Mouse (Mus musculus) brown adipose tissue, adult 24 weeks (tissue): ENCODE results near the gene Rapgef5. TPM values are rescaled to one million over a fixed set of nuclear protein-coding genes. Genes with fewer than 3 reads are reported as not detected.

Experiments
- H3K27ac ChIP-seq: fragments of 200-500 bp; replicated peaks from 2 replicates; pipeline ENCODE4 v1.5.1; 2012; ENCODE audit warnings: low read depth, mild to moderate bottlenecking, low read length
- H3K4me1 ChIP-seq: fragments of 200-500 bp; 2 replicates; pipeline ENCODE4 v1.6.1; 2012; ENCODE audit warnings: low read length, mixed read lengths; ENCODE audit not compliant: control insufficient read depth, insufficient read depth, insufficient read length
- H3K4me3 ChIP-seq: fragments of 200-500 bp; 2 replicates; pipeline ENCODE4 v1.5.1; 2012; ENCODE audit warnings: low read depth, mild to moderate bottlenecking, low read length, moderate library complexity; ENCODE audit not compliant: insufficient read depth
- polyA plus RNA-seq: library from polyadenylated mRNA; stranded (reverse); fragments of >200 nt; gene quantifications from 2 replicates; pipeline ENCODE4 v1.2.4, GENCODE M21; 2012; ENCODE audit not compliant: missing spikeins, insufficient read depth, insufficient read length

Rapgef5 gene
- polyA plus RNA-seq, 1 experiment = 7.1 TPM

DNA sequence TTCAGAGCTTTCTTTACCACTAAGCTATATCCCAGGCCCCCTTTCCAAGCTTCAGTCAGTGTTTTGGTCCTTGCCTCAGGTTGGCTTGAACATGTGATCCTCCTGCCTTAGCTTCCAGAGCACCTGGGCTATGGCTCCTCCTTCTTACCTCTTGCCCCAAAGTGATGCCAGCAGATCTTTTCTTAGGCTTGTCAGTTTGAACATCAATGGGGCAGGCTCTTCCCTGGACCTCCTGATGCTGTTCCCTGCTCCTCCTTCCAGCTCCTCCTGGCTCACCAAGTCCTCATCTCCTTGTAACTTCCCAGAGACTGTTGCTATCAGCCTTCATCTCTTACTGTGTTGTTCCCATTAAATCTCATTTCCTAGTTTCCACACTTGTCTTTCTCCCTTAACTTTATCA, 169.1 kb downstream of the Rapgef5 start:
- Histone ChIP-seq H3K4me3 (no peak overlapping the region), H3K4me1 (peaks cover 15% of the 10 kb centered on the region), H3K27ac (no peak overlapping the region)

DNA sequence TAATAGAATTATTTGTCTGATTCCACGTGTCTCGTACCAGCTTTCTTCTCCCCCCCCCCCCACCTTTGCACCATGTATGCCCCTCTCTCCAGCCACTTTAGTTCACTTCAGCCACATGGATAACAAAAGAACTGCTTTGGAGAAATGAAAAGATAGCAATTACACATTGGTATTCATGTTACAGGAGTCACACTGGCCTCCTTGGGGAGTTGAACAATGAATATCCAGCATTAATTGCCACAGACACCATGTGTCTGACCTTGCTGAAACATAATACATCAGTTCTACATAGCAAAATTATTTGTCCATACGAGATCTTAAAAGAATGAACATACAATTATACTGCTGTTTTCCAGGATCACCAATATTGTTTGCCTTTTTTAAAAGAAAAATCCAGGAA, 170.5 kb downstream of the Rapgef5 start:
- Histone ChIP-seq H3K4me1 (peaks cover 5% of the 10 kb centered on the region), H3K4me3 (no peak overlapping the region), H3K27ac (no peak overlapping the region)

DNA sequence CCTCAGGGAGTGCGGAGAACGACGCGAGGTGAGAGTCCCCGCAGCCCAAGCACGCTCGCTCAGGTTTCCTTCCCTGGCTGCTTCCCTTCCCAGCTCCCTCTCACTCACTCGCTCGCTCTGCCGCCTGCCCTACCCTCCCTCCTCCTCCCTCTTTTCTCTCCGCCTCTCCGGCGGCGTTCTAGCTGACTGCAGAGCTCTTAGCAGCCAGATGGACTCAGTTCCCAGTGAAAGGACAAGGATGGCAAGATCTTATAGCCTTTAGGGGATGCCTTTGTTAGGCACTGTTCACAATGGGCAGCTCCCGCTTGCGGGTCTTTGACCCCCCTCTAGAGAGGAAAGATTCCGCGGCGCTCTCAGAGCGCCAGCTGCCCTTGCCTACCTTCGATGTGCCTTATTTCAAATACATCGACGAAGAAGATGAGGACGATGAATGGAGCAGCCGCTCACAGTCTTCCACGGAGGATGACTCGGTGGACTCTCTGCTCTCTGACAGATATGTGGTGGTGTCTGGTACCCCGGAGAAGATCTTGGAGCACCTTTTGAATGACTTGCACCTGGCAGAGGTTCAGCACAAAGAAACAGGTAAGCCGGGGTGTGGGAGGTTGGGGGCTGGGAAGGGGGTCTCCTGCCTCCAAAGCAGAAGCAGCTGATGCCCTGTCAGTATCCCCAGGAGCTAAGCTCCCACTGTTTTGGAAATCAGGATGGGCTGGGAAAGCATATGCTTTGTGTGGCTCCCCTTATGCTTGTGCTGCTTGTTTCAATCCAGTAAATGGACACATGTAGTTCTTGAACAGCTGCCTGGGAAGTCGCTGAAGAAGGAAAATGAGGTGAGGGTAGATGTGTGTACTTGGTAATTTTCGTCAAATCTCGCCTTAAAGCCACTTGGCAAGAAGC, 172.6 kb downstream of the Rapgef5 start:
- H3K27ac ChIP-seq = no peak overlapping the region
- no peaks in the 10 kb centered on the region; the same call in 1 of the 2 replicates for H3K4me1 ChIP-seq
- peak overlapping the region; percentile 32 for H3K4me3 ChIP-seq

DNA sequence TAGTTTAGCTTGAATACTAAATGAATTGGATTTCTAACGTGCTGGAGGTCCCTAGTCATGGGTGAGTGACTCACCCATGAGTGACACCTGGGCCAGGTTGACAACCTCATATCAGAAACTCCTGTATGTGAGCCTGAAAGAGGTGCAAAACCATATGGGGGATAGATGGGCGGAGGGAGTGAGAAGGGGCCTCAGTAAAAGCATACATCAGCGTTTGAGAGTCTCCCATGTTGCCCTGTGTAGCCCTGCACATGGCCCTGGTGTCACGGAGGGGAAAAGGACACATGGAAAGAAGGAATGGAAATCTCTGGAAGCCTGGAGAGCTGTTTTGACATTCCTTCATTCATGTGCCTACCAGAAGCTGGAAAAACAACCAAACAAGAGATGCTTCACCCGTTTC, 175.1 kb downstream of the Rapgef5 start:
- no peak overlapping the region for H3K27ac ChIP-seq
- no peak overlapping the region for H3K4me3 ChIP-seq
- no peaks in the 10 kb centered on the region; the same call in 1 of the 2 replicates for H3K4me1 ChIP-seq

DNA sequence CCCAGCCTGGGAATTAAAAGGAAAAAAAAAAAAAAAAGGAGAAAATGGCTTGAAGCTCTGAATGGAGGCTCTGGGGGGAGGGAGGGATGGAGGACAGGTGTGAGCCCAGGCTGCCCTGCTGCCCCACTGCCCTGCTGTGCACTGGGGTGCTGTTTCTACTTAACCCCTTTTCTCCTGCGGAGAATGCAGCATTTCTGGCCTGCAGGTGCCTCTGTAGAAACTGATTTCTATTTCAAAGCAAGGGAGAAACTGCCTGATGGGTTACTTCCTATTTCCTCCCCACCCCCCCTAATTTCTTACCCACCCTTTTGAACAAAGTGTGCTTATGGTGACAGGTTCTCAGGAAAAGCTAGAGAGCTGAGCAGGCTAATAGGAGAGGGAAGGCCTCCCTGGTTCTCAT, 176.5 kb downstream of the Rapgef5 start:
- Histone ChIP-seq H3K4me1 (no peaks in the 10 kb centered on the region; the same call in 1 of the 2 replicates), H3K27ac (no peak overlapping the region), H3K4me3 (no peak overlapping the region)

DNA sequence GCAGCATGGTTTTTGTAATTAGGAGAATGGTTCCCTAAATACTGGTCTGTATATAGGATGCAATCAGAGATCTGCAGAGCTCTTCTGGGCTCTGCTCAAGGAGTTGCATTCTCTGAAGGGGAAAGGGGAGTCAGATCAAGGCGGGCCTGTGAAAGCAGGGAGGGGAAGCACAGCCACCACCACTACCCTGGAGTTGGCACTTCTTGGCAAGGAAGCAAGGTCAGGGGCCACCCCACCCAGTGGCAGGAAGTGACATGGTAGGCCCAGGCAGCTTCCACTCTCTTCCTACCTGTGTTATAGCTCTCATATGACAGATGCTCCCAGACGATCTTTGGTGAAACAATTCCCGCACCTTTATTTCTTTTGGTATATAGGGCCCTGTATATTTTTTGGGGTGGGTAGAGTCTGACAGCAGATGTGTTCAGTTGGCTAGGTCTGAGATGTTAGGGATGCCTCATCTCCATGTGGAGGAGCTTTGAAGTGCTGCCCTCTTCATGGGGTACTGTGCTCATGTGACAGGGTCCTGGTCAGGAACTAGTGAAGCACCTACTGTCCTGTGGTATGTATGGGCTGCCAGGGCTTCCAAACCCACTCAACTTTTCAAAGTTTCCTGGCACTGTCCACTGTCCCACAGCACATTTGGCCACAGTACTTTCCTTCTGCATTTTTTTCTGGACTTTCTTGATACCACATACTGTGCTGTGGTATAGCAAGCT, 183.8 kb downstream of the Rapgef5 start:
- Histone ChIP-seq H3K4me1 (peaks cover 2% of the 10 kb centered on the region), H3K4me3 (no peak overlapping the region), H3K27ac (no peak overlapping the region)

DNA sequence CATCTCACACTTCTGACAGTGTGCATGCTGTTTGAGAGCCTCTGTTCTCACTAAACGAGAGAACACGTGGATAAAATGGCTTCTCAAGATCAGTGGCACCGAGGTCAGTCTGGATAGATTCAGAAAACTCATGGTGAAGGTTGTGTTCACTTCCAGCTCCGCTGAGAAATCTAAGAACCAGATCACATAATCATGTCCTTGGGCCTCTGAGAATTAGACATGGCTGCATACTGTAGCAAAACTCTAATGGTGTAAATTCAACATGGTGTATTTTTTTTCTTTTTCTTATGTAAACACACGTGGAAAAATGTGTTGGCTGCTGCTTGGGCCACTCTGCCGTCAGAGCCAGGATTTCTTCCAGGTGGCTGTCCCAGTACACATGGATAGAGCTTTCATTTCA, 184.6 kb downstream of the Rapgef5 start:
- H3K27ac ChIP-seq = no peak overlapping the region
- peaks cover 2% of the 10 kb centered on the region for H3K4me1 ChIP-seq
- H3K4me3 ChIP-seq = no peak overlapping the region

DNA sequence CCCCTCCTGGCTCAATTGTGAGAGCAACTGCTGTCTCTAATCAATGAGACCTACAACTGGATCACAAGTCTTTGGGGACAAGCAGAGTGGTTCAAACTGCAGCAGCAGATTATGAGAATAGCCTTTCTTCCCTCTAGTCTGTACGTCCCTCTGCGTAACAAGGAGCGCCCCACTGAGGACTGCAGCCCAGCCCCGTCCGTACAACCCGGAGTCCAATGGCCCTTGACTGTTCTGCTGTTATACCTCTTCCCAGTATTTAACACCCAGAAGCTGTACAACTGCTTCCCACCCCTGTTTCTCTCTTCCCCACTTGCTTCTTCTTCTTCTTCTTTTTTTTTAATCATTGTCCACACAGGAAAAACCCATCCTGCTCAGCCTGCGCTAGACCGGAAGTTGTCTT, 186.0 kb downstream of the Rapgef5 start:
- Histone ChIP-seq H3K4me3 (no peak overlapping the region), H3K4me1 (peaks cover 2% of the 10 kb centered on the region; the same call in 1 of the 2 replicates)

DNA sequence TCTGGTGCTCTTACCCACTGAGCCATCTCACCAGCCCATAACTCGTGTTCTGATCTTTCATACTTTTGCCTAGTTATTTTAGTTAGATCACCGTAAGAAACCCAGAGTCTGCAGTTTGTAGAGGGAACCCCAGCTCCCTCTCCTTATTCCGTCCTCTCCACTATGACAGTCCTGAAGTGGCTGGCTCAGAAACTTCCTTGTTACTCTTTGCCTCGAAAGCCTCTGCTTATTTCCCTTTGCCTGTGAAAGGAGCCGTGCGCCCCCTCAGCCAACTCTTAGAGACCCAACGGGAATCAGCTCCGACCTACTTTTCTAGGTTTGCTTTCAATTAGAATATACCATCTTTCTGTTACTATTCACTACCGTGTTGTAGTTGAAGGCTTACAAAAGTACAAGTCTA, 186.6 kb downstream of the Rapgef5 start:
- H3K4me3 ChIP-seq = no peak overlapping the region
- H3K27ac ChIP-seq = no peak overlapping the region
- peaks cover 2% of the 10 kb centered on the region; the same call in 1 of the 2 replicates for H3K4me1 ChIP-seq

More for the DNA sequence above, 186.0 kb downstream of the Rapgef5 start:
- H3K27ac ChIP-seq = no peak overlapping the region

DNA sequence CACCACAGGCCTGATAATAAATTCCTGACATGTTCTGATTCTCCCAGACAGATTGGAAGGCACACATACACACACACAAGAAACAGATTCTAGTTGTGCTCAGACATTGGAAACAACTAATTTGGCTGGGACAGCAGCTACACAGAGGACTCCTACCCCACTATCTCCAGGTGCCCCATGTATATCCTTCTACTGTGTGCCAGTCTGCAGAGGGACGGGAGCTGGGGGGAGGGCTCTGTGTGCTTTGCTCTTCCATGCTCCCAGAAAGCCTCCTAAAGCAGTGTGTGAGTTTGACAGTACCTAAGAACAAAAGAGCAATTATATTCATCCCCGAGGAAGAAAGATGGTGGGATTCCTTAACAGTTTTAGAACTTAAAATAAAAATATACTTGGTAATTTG, 187.1 kb downstream of the Rapgef5 start:
- peaks cover 2% of the 10 kb centered on the region; the same call in 1 of the 2 replicates for H3K4me1 ChIP-seq
- no peak overlapping the region for H3K27ac ChIP-seq
- no peak overlapping the region for H3K4me3 ChIP-seq

DNA sequence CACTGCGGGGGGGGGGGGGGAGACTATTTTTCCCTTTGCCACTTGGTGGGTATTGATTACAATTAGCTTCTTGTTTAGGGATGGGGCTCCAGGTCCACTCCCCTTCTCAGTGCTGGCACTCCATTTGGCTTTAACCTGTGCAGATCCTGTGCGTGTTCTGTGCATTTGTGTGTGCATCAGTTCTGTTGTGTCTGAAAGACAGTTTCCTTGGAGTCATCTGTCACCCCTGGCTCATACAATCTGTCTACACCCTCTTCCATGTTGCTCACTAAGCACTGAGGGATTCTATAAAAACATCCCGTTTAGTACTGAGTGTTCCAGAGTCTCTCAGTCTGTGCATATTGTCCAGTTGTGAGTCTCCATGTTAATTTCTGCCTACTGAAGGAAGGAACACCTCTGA, 189.0 kb downstream of the Rapgef5 start:
- Histone ChIP-seq H3K27ac (no peak overlapping the region), H3K4me1 (no peaks in the 10 kb centered on the region), H3K4me3 (no peak overlapping the region)

DNA sequence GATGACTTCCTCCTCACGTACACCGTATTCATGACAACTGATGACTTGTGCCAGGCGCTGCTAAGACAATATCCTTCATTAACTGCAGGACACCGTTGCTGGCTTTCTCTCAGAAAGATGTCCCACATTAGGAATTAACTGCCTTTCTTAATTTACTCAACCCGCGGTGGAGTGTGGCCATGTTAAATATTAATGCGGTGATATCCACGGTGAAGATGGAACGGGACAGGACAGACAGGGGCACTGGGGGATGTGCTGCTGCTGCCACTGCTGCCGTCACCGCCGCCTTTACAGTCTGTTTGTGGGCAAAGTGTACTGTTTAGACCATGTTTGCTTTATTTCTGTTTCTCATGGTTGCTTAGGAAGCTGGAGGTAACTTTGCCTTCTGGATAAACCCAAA, 193.0 kb downstream of the Rapgef5 start:
- no peak overlapping the region for H3K27ac ChIP-seq
- no peaks in the 10 kb centered on the region for H3K4me1 ChIP-seq
- no peak overlapping the region for H3K4me3 ChIP-seq

DNA sequence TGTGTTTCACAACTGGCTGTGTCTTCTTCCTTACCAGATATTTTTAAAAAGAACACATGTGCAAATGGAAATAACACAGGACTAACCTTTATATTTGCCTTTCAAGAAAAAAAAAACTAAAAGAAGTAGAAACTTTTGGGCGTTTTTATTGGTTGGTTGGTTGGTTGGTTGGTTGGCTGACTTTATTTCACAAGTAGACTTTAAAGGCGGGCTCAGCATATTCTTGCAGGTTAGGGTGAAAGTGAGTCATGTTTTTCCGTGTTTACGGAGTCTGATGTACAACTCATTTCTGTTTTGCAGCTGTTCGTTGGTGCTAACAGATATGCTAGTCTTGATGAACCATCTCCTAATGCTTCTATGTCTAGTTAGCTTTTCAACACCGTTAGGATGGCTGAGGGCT, 196.2 kb downstream of the Rapgef5 start:
- Histone ChIP-seq H3K27ac (no peak overlapping the region), H3K4me1 (no peaks in the 10 kb centered on the region), H3K4me3 (no peak overlapping the region)

DNA sequence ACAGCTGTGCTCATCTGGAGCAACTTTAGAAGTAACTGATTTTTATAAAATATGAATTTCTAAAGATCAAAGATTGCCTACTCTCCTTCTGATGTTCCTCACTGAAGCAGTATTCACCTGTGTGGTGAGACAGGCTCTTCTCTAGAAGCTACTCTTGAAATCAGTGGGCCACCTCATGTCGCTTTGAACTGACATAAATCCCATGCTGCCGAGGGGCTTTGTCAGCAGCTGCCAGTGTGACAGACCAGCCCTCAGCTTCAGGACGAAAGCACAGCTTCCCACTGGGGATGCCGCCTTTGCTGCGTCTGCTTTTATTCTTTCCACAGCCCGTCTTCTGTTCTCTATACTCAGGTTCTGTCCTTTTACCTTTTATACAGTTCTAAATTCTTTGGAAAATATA, 197.3 kb downstream of the Rapgef5 start:
- Histone ChIP-seq H3K4me3 (no peak overlapping the region), H3K4me1 (no peaks in the 10 kb centered on the region), H3K27ac (no peak overlapping the region)

DNA sequence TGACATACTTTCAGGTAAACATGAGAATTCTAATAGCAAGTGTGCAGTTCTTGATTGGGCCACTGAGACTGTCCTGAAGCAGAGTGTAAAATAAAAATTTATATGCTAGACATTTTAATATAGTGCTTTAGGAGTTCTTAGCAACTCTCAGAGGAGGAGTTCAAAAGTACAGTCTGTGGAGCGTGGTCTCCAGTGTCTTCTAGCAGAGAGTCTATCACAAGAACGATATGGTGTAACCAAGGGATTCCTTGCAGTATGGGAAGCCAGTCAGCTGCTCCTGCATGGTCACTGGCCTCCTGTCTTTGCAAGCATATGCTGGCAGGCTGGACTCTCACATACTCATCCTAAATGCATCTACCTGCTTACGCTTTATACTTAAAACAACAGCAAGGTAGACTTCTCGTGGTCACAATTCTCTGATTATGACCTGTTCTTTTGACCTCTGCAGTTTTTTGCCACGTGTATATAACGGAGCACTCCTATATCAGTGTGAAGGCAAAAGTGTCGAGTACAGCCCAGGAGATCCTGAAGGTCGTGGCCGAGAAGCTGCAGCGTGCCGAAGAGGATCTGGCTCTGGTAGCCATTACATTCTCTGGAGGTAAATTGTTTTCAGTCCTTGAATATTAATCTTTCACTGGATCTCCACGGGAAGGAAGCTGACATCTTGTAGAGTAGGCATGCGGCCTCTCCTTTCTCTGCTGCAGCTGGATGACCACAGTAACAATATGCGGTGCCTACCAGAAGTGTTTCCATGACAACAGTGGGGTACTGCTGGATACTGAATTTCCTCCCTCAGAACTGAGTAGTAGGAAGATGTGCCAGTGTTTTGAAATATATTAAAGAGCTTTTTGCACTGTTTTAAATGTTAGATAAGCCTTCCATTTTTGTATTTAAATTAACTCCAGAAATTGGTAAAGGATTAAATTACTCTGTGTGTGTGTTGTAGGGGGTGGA, 204.8 kb downstream of the Rapgef5 start:
- Histone ChIP-seq H3K27ac (no peak overlapping the region), H3K4me1 (peaks cover 9% of the 10 kb centered on the region), H3K4me3 (no peak overlapping the region)
